Mouse (Mus musculus): ENCODE data around the gene Rbm12.
"Not testable (repeated sequence)": the region's sequence is repeated elsewhere in the genome, so short reads cannot be mapped to it uniquely, and the experiment has no call there.

Rbm12 gene

DNA sequence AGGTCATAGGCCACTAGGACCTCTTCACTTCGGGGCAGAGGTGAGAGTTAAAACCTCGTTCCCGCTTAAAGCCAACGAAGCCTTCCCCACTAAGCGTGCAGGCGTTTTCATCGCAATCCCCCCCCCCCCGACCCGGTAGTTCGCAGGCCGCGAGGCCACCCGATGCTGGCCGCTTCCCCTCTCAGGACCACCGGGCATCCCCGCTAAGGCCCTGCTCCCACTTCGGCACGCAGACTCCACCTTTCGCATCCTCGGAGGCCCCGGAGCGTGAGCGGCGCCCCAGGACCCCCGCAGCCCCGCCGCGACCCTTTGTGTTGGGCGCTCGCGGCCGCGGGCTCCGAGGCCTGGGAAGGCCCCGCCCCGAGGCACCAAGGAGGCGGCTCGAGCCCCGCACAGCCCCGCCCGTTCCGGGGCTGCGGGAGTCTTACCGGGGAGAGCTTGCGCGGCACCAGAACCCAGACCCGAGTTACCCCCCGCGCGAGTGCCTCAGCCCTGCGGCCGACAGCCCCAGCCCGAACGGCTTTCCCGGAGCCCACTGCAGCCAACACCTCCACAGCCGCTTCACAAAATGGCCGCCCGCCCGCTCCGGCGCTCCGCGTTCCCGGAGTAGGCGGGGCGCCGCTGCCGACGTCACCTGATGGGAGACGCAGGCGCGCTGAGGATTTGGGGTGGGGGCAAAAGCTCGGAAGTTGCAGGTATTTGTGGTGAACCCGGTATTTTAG, at the start of gene Rbm12, which contains the start of gene Cpne1:
Rbm12 (minus strand) TSS at position 621 of the 722 bp plus-strand sequence.
Cpne1 (minus strand) TSS at position 608 of the 722 bp plus-strand sequence.
- peak; percentile 88 for DNase-seq

DNA sequence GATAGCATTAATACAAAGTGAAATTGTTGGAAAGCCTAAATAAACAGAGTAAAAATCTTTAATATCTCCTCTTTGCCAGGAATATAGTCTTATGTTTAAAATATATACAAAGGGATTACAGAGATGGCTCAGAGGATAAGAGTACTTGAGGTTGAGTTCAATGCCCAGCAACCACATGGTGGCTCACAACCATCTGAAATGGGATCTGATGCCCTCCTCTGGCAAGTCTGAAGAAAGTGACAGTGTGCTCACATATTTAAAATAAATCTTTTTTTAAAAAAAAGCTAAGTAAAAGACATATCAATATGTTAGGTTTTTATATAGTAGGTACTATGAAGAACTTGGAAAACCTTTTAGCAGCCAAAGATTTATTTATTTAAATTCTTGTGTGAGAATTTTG, 39.8 kb upstream of the Rbm12 start:
- DNase-seq, result no peak

DNA sequence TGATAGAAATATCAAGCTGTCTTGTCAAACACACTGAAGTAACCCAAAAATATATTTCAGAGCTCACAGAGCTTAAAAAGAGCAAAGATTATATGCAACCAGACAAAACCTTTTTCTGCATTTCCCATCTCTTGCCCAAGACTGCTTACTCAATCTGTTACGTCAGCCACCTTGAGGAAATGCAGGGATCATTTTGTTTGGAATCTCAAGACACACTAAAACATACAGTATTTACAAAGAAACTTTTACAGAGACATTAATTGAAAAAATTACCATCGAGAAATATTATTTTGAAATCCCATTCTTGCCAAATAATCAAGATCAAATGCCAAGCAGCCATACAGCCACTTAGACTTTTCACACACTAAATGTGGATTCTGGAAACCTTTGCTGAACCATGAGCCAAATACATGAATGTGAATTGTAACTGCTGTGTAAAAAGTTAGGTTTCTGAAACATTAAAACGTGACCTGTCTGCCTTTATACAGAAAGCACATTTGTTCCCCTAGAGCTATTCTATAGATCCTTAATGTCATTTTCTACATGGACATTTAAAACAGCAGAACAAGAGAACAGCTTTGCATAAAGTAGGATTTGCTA, 35.6 kb upstream of the Rbm12 start:
- no peak for DNase-seq

DNA sequence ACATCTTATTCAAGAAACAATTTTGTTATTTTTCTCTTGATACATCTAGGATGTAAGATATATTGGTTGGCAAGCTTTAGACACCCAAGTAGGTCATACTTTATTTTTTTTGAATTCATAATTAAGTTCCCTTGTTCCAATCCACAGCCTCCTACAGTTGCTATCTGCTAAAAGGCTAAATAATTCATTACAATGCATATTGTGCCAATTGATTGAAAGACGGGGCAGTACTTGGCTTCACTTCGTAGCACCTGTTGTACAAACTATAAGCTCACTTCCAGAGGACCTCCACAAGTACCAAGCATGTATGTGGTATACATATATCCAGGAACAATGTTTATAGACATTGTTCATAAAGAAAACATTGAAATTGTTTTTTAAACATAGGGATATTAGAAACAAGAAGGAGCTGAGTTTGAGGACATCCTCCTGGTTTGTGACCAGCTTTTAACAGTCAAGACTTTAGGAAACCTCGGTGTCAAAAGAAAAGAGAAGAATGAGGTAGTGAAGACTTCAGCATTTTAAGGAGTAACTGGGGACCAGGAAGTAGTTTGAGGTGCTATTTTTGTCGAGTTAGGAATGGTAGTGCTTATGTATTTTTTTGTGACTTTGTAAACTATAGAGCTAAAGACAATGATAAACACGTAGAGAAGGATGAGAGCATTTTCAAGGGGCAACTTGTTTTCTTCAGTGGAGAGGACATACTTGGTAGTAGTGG, 34.7 kb upstream of the Rbm12 start:
- DNase-seq, result no peak

DNA sequence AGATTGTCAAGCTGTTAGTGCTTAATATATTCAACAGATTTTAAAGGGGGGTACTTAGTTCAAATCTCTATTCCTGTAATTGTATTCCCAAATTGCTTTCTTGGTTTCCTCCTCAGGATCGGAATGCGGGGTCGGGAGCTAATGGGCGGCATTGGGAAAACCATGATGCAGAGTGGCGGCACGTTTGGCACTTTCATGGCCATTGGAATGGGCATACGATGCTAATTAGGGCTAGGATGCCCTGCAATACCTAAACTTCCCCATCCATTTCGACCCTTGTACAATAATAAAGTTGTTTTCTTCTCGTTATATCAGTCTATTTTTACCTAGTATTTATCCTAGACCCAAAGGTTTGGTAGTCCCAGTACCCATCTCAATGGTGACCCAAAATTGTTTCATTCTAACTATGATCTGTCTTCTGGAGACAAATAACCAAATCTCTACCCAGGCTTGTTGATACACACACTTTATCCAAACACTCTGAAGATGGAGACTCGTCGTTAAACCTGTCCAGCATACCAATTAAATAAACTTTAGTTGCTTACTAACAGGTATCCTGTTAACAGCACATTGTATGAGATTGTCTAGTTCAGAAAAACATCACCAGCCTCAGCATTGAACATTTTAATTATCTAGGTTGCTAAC, 33.8 kb upstream of the Rbm12 start:
- no peak for DNase-seq

DNA sequence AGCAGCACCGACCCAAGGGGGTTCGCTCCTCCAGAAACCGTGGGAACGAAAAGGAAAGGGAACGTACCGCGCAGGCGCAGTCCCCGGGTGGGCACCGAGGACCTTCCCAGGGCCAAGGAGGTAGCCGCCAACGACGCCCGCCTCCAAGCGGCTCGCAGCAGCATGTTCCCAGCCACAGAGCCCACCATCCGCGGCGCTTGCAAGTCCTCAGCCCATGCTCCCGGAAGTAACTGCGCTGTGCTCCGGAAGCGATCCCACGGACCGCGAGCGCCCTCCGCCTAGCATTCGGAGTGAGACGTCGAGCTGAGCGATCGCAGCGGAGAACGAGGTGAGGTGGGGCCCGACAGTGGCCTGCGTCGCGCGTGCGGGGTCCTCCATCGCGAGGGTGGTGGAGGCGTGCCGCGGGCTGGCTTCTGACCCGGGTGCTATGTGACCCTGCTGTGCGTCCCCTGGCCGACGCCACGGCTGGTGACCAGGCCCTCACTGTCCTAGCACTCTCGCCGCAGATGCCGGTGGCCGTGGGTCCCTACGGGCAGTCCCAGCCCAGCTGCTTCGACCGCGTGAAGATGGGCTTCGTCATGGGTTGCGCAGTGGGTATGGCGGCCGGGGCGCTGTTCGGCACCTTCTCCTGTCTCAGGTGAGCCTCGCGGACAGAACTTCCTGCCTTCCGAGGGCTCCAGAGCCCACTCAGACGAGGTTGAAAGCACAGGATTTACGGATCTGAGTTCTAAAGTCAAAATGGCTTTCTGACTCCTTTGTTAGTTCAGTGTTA, 32.4 kb upstream of the Rbm12 start, which contains the start of the genes Romo1 and Nfs1:
Romo1 (plus strand) TSS at position 87 of the 772 bp plus-strand sequence.
Nfs1 (minus strand) TSS at position 234 of the 772 bp plus-strand sequence.
- peak; percentile 89 for DNase-seq

DNA sequence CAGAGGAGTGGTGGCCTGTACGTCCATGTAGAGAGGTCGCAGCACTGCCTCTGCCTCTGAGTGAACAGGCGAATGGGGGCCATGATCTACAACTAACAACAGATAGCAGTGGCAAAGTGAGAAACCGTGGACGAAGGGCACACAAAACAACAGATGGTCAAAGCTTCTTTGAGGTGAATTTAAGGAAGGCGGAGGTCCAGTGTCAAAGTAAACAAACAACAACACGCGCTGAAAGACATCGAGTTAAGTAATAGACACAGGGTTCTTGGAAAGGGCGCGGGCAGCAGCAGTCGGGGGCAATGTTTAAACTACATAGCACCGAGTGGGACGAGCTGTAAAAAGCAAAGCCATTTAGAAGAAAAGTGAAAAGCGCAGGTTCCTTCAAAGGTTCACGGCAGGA, 31.6 kb upstream of the Rbm12 start:
- DNase-seq, result no peak

DNA sequence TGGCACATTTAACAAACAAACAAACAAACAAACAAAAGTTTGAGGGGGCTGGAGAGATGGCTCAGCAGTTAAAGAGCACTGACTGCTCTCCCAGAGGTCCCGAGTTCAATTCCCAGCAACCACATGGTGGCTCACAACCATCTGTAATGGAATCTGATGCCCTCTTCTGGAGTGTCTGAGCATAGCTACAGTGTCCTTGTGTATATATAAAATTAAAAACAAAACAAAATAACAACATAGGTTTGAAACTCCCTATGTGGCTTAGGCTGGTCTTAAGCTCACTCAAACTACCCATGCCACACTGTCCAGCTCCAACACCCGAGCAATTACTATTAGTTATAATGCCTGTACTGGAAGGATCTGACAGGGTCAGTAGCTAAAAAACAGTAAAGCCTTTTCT, 31.0 kb upstream of the Rbm12 start:
- DNase-seq, result no peak

DNA sequence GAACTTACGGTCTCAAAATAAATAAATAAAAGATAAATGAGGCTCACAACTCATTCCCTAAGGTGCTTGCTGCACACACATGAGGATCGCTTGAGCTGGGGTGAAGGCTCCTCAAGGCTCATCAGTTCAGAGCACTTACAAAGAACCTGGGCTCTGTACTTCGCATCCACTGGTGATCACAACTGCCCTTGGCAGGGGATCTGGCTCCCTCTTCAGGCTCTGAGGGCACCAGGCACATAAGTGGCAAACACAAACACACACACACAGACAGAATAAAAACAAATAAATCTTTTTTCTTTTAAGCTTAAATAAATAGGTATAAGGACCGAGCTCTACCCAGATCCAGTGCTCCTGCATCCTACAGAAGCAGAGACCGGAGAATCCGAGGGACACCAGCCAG, 23.9 kb upstream of the Rbm12 start:
- DNase-seq, result no peak

DNA sequence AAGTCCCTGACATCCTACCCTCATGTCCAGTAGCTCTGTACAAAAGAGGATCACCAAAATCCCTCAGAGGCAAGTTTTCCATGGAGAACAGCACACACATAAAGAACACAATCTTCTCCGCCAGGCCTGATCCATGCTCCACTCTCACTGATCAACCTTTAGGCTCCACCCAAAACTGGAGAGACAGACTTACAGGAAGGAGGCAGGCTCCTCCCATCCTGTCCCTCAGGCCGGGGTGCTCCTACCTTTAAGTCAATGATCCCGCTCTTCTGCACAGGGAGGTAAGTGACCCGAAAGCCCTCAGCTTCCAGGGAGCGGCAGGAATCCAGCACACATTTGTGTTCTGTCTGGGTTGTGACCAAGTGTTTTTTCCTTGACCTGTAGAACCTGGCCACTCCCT, 22.4 kb upstream of the Rbm12 start:
- DNase-seq, result no peak

DNA sequence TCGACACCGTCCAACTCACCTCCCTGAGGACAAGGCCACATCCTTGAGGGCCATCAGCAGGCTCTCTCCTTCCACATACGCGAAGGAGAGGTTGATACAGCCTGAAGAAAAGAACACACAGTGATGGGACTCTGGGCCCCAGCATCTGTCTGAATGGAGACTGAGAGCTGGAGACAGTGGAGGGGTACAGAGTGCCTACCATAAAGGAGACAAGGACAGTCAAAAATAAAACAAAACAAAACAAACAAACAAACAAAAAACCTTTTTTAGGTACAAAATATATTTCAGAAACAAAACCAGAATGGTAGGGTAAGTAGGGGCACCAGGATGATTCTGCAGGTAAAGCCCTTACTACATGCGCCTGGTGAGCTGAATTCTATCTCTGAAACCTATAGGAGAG, 15.2 kb upstream of the Rbm12 start, which contains the start of gene Gm28036:
Gm28036 (minus strand) TSS at position 101 of the 400 bp plus-strand sequence.
- no peak for DNase-seq

DNA sequence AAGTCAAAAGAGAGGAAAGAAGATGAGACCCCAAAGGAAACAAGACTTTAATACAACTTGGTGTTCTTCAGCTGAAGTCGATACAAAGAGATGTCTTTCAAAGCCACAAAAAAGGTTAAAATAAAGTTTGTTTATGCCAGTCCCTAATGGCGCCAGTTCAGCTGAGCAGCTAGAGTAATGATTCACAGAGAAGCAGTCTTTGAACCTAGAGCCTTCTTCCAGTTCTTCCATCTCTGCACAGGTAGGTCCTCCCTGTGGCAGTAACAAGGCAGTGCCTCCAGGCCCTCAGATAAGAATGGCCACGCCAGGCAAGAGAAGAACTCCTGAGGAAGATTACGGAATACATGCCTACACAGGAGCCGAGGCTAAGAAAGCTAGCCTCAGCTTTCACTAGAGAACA, 12.0 kb upstream of the Rbm12 start:
- DNase-seq, result no peak

DNA sequence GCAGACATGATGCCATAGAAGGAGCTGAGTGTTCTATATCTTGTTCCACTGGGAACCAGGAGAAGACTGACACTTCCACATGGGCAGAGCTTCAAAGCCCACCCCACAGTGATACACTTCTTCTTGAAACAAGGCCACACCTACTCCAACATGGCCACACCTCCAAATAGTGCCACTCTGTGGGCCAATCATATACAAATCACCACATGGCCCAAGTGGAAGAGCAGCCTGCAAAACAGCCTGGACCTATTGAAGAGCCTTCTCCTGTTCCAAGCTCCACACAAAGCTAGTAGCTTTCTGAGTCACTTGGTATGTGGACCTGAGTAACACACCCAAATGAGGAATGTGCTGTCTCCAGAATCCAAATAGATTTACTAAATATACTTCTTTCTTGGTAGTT, 7.8 kb upstream of the Rbm12 start:
- no peak for DNase-seq

DNA sequence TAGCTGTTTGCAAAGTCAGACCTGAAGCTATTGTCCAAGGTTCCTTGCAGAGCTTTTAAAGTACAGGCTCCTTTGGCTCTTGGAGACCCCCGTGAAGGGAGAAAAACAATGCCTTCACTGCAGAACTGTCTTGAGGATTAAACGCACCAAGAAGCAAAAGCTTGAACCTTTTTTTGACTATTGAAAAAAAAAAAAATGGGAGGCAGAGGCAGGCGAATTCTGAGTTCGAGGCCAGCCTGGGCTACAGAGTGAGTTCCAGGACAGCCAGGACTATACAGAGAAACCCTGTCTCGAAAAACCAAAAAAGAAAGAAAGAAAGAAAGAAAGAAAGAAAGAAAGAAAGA, 274 bp upstream of the Rbm12 start:
- not testable (repeated sequence) for DNase-seq

DNA sequence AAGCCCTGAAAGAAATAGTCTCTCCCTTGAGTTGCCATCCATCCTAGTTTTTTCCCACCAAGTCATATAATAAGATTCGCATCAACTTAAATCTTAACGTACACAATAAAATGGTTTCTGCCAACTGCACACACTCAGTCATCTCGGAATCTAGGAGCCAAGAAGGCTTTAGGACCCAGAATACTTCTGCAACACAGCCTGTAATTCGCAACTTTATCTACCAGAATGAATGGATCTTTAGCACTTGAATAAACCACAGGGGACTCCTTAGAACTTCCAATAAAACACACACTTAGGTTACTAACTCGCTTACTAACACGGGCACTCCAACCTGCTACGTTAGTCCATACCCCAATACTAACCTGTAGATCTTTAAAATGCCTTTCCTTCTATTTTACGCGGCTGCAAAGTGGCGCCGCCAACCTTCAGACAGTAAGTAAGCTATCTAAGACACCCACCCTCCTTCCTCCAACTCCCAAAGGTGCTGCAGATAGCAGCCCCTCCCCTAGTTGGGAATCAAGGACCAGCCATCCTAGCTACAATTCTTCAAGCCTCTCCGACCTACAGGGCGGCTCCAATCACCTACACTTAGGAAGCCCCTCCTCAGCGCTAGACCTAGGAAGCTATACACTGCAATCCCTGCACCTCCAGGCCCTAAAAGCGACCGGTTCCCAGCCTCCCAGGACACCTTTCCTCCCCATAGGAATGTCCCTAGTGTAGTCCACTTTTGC, 986 bp downstream of the Rbm12 start:
- DNase-seq, result peak; percentile 22

DNA sequence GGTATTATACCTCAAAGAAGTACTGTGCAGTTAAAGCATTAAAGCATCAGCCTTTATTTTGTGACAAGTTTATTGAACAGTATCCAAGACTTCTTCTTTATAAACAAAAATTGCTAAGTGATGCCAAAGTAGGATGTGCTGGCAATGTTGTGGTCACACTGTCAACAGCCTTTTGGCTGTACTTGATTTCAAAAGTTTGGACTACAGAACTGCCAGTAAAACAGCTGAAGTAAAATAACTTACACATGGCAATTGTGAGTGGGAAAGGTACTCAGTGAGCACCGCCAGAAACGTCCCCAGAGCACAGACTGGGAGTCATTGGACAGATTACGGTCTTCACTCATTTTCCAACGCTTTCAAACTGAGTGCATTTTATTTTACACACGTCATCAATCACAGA, 19.9 kb downstream of the Rbm12 start:
- DNase-seq, result no peak

DNA sequence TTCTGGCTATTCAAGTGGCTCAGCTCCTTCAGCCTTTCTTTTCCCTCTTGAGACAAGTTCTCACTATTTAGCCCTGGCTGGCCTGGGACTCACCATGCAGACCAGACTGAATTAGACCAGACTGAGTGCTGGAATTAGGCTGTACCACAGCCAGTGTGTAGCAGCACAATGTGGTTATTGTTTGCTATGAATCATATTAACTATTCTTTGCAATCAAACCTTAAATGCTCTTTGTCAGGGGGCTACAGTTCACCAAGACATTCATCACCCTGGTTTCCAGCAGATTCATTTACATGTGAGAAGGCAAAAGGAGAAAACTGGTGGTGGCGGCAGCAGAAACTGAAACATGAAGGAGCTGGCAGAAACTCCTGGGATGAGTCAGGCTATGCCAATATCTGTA, 22.0 kb downstream of the Rbm12 start:
- no peak for DNase-seq

DNA sequence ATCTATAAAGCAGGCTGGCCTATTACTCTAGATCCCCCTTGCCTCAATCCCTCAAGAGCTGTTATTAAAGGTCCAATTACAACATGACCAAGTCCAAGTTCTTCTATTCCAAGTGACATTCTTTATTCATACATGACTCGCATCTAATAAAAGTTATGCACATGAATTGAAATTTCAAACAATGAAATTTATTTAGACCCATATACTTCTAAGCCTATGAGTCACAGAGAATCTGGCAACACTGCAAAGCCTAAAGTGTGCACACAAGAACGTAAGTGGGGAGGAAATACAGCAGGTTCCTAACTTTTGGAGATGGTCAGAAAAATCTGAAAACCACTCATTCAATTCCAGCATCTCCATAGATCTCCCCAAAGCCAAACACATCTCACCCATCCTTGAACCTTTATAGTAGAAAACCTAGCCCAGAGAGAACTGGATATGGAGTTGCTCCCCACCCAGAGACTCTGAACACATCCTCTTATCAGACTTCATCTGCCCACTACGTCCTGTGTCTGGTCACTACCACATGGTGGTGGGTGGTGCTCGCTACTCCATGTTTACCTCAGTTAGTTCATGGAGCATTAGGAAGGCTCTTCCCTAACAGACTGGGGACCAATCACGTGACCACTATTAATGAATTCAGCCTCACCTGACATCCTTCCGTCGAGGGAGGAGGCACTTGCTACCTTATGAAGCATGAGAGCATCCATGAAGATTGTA, 24.2 kb downstream of the Rbm12 start:
- DNase-seq, result no peak

DNA sequence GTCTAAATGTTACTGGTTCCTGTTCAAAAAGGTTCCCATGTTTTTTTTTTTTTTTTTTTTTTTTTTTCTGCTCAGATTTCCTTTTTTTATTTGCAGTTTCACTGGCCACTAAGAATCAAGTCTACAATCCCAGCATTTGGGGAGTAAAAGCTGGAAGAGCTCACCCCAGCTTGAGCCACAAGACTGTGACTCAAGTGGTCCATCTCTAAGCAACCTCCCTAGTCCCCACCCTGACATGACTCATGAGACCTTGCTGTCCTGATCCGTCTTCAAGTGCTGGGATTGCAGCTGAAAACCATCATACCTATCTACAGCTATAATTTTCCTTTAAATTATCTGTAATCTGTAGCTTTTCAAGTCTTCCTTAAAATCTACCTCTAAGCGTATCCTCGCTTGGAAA, 27.2 kb downstream of the Rbm12 start:
- DNase-seq, result no peak

DNA sequence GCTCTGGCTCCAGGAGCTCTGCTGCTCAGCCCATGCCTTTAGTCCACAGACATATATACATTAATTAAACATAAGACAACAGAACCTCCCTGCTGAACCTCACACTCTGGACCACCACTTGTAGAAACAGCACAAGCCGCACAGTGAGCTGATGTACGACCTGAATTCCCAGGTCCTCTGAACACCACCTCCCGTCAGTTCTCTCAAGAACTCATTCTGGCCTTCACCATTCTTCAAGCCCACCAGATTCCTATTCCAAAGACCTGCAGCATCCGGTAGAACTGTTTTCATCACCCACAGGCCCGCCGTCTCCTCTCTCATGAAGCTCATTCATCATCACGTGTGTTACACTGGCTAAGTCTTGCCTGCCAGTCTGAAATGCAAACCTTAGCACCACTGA, 31.4 kb downstream of the Rbm12 start:
- no peak for DNase-seq

DNA sequence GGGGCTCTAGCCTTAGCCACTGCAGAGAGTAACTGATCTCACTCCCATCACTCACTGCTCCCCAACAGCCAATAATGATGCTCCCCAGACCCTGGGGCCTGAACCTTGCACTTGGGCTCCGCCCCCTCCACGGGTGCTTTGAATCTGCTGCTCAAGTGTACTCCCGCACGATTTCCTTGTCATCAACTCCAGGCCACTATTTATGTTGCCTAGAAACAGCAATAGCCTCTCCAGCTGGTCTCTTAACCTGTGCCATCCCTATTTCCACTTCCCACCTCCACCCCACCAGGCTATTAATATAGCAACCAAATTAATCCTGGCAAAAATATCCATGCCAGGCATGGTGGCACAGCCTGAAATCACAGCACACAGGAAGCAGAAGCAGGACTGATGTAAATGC, 32.1 kb downstream of the Rbm12 start:
- DNase-seq, result peak; percentile 58
